Mouse (Mus musculus) hindlimb bud, embryonic 11.5 days (tissue): ENCODE data around the gene Gnl2.

Source experiments
- DNase-seq: peaks from one replicate; pipeline ENCODE4 v3.0.0-alpha.2; 2012; ENCODE audit warnings: low read depth, low spot score; ENCODE audit errors: extremely low spot score

Gene Gnl2

DNA sequence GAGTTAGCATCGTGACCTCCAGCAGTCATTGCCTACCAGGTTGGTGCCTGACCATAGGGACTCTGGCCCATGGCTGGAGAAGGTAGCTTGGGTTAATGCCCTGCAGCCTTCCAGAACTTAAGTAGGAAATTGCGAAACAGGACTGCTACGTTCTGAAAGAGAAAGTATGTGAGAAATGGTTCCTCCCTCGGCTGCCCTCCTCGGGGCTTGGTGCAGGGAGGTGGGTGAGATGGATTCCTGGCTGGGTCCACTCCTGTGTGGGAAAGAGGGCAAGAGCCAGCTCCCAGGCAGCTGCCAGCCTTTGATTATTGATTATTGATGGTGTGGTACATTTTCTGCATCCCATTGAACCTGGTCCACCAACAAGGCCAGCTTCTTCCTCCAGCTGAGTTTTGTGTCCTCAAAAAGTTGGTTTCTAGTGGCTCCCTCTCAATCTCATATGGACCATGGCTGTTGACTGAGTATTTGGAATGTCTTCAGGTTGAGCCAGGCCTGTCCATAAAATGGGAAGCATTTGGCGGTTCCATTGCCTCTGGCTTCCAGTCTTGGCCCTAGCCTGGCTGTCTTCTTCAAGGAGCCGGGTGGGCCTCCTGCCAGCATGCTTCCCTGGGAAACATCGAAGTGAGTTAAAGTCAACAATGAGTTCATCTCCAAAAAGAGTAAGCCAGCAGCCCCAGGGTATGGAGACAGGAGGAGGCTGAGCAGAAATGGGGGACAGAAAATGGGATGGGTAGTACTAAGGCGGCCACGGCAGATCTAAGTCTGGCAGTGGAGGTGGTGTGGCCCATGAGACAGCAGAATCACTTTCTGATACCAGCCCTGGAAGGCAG, at the start of gene Gnl2:
Gene Gnl2, plus strand, starts transcription at position 780 of the 830 bp plus-strand sequence.
- no peak for DNase-seq

DNA sequence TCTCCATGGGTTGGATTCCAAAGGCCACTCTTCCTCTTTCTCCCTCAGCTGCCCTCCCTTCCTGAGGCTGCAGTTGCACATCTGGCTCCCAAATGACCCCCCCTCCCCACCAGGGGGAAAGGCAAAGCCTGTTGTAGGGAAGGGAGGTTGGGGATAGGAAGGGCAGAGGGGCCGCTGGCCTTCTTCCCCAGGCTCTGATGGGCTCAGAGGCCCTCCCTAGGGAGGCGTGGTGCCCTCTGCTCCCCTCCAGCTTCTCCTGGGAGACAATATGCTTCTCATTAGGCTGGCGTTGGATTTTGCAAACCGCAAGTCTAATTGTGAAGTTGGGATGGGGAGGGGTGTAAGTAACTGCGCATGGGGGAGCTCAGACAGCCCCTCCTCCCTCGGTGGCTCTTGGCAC, 47.7 kb upstream of the Gnl2 start:
- no peak for DNase-seq

DNA sequence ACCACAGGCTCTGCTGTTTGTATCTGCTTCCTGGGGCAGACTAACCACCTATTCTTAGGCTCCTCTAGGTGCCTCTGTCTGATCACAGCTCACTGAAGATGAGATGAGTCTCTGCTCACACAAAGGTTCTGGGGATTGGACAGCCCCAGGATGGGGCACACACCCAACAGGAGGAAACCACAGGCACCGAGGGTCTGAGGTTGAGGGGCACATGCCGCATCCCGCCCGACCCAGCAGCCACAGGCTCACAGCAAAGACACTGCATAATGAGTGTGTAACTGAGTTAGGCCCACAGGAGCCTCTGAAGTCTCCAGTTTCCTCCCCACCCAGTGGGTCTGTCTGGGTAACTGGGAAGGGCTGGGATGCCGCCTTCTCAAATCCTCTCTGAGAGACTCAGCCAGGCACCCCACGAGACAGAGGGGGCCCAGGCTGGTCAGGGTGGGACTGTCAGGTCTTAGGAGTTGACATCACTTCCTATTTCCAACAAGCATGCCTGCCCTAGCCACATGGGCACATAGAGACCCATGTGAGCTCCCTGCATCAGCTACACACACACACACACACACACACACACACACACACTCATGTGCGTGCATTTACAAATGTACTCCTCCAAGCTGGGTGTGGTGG, 47.1 kb upstream of the Gnl2 start:
- DNase-seq: no peak

DNA sequence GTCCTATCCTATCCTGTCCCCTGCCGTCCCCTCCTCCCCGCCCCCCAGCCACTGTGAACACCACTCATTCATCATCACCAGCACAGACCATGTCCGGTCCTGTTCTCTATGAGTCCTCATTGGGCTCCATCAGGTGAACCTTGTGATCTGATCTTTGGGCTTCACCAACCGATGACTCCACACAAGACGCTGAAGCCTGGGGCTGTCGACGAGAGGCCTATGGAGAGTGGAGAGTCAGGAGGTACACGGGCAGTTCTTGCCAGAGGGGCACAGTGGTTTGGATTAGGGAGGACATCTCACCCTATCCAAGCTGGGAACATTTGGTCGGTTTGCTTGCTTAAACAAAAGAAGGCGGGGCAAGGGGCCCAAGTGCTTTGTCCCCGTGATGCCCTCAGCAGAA, 46.2 kb upstream of the Gnl2 start:
- DNase-seq: no peak

DNA sequence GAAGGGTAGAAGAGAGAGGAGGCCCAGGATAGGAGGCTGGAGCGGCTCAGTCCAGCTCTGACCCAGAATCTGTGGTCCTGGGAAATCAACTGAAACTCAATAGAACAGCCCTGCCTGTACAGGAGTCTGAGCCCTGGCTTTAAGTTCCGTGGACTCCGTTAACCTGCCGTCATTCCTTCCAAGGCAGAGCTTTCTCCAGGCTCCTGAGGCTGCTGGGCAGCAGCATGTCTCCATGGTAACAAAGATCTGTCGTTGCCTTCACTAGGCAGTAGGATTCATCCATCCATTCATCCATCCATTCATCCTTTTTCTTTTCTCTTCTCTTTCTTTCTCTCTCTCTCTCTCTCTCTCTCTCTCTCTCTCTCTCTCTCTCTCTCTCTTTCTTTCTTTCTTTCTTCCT, 45.7 kb upstream of the Gnl2 start:
- no peak for DNase-seq

DNA sequence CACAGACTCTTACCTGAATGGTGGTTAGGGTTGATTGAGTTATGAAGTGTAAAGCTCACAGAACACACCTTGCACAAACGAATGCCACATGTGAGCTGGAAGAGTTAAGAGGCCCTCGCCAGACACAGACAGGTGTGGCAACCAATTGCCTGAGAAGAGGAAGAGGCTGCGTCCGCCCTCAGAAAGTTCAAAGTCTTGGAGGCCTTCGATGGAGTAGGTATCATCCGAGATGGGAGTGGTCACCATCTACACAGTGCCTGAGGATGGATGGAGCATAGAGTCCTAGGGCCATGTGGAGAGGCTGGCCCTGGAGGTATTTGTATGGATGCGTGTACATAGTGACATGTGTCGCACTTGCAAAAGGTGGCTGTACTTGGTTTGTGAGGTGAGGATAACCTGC, 45.3 kb upstream of the Gnl2 start:
- no peak for DNase-seq

DNA sequence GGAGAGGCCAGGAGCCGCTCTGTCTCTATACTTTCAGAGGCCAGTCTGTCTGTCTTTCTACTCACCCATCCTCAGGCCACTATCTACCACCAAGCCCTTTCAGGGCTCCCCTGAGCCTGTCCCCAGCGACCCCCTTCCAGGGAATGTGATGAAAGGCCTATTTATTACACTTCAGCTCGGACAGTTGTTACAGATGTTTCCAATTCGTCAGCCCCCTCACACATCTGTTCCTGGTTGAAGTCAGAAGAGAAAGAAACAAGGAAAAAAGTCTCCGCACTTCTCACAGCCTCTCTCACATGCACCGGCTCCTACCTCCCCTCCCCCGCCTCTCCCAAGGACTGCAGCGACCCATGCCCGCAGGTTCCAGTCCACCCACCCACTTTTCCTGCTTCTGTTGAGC, 44.1 kb upstream of the Gnl2 start:
- peak; percentile 70 for DNase-seq

DNA sequence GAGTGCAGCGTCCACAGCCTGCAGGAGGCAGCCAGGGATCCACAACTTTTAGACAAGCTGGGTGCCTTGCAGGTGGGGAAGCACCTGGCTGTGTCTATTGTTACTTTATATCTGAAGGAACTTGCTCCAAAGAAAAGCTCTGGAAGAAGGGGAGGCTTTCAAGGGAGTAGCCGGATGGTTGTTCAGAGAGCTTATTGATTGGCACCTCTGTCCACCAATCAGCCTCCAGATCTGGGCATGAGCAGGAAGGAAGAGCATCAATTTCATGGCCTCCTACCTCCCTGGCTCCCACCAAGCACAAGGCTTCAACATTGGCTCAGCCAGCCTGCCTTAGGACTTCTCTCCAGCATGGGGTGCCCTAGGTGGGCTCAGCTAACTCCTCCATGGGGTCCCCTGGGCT, 43.1 kb upstream of the Gnl2 start:
- DNase-seq: no peak

DNA sequence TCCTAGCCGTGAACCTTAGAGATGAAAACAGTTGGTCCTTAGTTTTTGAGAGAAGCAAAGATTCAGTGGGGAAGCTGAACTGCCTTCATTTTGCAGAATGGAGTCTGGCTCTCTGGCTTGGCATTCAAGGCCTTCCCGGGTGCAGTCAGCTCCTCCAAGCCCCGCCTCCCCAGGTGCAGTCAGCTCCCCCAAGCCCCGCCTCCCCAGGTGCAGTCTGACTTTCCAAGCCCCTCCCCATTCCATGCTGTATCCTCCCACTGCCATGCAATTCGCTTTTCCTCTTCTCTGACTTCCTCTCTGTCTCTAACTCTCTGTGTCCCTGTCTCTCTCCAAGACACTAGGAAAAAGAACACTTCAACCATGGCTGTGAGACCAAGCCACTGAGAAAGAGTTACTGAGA, 38.2 kb upstream of the Gnl2 start:
- no peak for DNase-seq

DNA sequence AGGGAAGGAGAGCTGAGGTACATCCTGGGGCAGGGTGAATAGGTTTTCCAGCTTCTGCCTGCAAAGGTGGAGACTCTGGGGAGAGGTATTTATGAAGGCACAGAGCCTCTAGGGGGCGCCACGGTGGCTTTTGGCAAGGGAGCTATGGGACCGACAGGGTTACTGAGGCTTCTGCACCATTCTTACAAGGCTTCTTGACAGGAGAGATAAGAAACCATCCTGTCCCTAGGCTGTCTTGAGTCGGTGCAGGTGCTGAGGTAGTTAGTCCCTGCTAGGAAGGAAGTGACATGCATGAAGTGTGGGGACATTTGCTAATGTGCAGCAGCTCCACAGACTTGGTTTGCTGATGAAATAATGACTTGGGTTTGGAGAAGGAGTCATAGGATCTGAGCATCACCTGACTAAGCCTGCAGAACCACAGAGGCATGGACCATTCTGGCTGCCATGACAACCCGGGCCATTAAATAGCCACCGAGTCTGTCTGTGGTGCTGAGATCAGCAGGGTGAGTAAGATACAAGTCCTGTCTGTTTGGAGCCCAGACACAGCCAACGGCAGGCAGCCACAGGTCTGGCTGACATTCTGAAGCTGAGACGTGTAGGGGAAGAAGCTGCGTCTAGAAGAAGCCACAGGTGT, 32.4 kb upstream of the Gnl2 start:
- DNase-seq: no peak

DNA sequence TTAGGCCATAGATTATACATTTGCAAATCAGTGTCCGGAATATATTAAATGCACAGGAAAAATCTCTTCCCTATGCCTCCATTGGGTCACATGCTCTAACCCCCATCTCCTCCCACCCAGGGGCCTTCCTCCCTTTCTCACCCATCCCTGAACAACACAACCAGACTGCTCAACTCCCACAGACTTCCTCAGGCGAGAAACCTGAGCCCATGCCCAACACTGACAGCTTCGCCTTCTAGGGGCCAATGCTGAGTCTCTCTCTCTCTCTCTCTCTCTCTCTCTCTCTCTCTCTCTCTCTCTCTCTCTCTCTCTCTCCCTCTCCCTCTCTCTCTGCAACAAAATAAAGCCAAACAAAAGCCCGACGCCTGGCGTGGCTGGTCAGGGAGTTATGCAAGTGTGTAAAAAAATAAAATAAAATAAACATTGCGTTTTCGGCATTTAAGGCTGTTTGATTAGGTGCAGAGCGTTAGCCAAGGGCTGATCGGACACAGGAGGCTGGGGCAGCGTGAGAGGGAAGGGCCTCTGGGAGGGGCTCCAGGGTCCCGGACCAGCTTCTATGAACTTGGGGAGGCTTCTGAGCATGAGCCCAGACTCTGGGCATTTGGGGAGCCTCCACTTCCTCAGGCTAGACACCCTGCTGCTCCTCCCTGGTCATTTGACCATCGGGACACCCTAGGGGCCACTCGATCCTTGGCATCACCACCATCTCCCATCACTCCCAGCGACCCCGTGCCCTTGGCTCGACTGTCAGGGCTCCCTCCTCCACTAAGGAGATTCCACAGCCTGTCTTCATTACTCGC, 31.3 kb upstream of the Gnl2 start:
- no peak for DNase-seq

DNA sequence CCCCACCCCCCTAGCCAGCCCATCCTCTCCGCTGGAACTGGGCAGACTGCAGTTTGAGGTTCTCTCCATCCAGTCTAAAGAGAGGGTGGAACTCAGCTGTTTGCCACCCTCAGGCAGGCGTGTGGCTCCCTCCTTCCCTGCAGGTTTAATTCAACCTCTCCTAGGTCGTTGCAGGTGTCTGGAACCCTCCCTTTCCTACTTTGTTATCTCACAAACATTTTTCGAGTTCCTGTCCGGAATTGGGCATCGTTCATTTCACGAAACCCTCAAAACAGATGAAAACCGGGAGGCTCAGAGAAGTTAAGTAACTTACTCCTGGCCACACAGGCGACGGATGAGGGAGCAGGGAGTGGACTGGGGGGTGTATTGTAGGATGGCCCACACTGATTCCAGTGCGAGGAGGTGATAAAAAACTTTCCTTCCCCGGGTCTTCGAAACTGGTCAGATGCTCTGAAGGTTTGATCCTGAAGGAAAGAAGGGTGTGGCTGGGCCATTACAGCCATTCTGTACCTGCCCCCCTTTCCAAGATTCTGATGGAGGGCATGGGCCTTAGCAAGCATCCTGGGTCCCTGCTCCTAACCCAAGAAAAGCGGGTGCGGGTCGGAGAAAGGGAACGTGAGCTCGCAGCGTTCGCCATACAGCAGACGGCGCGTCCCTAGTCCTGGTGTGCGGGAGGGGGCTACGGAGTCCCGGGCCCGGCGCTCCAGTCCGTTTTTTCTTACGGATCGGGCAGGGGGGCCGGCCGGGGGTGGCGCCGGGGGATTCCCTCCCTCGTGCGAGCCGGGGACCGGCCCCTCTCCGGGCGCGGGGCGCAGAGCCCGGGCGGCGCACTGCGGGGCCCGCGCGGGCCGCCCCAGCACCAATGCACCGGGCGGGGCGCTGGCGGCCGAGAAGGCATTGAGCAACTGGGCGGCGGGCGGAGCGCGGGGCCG, 30.4 kb upstream of the Gnl2 start, which contains the start of gene Rspo1:
Gene Rspo1, plus strand, starts transcription at position 760 of the 932 bp plus-strand sequence.
- DNase-seq: no peak

DNA sequence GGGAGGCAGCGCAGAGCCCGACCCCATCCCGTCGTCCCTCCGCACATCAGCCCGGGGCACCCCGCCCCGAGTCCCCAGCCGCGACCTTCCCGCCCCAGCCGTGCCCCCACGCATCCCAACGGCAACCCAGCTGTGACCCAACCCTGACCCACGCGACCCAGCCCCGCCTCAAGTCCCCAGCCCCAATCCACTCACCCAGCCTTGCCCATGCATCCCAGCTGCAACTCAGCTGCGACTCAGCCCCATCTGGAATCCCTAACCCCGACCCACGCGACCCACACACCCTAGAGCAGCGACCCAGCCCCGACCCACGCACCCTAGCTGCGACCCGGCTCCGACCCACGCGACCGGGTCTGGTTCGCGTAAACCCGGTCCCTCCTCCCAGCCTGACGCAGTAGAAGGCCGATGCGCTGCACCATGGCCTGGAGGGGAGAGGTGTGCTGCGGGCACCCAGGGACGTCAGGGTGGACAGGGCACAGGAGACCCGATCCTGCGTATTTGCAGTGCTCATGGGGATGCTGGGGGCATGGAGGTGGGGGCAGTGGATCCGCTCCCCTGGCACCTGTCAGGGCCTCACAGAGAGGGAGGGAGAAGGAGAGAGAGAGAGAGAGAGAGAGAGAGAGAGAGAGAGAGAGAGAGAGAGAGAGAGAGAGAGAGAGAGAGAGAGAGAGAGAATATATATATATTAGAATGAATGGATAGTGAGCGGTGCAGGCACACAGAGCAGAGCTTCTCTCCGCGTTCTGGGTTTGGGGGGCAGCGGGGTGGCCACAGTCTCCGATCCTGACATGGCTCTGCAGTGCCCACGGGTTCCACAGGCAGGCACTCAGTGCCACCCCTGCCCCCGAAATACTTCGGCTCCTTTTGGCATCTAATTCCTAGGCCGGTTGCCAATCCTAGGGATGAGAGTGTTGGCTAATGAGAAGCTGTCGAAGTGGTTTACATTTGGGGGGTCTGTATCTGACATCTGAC, 29.4 kb upstream of the Gnl2 start:
- DNase-seq: no peak

DNA sequence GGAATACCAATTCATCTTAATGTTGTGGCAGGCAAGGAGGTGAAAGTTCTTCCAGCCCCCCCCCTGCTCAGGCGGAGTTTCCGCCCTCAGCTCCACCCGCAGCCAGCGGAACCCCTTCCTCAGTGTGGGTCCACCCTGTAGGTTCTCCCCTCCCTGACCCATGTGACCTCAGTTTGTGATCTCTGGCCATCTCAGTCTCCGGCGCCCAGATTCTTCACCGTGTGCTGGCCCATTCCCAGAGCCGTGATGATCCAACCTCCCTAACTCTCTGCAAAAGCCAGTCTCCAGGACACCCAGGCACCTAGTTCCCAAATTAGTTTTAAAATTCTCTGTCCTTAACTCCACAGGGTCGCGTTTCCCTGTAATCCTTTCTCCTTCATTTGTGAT, 28.7 kb upstream of the Gnl2 start:
- DNase-seq: no peak

DNA sequence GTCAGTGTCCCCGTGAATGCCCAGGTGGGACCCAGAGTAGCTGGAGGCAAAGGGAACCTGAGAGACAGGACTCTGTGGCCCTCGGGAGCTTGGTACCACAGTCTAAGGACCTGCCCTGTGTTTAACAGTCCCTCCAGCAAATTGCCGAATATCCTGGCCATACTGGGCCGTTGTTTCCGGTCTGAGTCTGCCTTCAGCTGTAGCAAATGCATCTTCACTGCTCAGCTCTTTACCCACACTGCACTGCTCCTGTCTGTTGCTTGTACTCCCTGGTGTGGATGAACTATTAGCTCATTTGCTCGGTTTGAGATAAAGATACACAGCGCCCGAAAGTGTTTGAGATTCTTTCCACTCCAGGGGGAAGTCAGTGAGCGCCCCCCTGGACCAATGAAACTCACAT, 28.0 kb upstream of the Gnl2 start:
- no peak for DNase-seq

DNA sequence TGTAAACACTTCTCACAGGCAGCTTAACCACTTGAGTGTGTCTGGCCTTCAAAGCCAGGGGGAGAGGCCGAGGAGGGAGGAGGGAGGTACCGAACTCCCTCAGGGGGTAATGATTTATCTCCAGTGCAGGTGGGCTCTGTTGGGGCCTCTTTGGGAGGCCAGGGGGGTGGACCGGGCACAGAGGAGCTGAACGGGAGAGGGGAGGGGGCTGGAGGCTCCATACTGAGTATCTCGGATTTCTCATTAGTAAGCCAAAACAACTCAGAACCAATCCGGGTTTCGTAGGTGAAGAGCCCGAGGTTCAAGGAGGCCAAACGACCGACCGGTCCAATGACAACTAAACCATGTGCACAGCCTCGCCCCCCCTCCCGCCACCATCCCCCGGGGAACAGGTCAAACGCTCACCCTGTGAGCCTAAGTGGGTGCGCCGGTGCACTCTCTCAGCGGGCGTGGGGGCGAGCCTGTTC, 26.6 kb upstream of the Gnl2 start:
- DNase-seq: no peak

DNA sequence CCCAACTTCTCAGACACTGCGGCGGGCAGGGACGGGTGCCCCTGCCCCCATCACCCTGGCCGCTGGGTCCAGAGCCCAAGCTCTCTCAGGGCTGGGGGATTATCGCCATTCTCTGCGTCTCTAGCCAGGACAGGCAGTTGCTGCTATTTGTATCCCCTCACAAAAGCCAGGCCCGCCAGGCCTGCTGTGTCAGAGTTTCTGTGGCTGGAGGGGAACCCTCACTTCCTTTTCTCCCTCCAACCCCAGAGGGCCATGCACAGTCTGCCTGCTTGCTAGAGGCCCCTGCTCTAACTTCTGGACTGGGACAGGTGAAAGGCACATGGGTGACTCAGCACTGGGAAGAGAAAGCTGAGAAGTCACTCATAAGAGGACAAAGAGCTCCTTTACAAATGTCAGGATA, 26.1 kb upstream of the Gnl2 start:
- DNase-seq: no peak

DNA sequence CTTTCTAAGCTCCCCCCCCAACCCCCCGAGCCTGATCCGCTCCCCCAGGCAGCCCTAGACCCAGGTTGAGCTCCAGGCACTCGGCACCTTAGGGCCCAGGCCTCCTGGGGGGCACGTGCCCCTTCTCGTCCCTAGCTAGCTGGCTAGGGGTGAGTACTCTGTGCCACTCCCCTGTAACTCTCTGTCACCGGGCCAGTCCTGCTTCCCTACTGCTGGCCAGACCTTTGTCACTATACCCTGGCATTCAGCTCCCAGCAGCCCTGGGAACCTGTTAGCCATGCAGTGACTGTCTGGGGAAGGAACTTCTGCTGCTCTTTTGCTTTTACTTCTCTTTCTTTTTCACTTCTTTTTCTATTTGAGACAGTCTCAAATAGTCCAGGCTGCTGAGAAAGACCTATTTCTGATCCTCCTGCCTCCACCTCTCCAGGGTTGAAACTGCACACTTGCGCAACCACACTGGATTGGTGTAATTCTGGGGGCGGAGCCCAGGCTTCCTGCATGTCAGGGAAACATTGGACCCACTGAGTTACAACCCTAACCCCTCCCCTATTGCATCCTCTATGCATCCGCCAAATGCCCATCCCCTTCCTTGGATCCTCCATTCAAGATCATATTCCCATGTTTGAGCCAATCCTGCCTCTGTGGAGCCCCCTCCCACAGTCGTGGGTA, 18.8 kb upstream of the Gnl2 start:
- DNase-seq: no peak
